Mouse (Mus musculus): ENCODE measurements around the gene Ctnna3.

The Ctnna3 gene

GRCm38 (mm10) chr10:64870888-64871287 is 1441.0 kb downstream of the Ctnna3 start:
- no peak for DNase-seq (ENCODE audit: low read depth, low spot score)

GRCm38 (mm10) chr10:64876506-64876905 is 1446.6 kb downstream of the Ctnna3 start:
- no peak for DNase-seq (ENCODE audit: low read depth, low spot score)

GRCm38 (mm10) chr10:64879860-64880259 is 1450.0 kb downstream of the Ctnna3 start:
- no peak for DNase-seq (ENCODE audit: low read depth, low spot score)

GRCm38 (mm10) chr10:64886946-64887345 is 1457.0 kb downstream of the Ctnna3 start:
- no peak for DNase-seq (ENCODE audit: low read depth, low spot score)

- DNase-seq (ENCODE audit: low read depth, low spot score), result no peak
Measured at GRCm38 (mm10) chr10:64892458-64892857, 1462.6 kb downstream of the Ctnna3 start.

GRCm38 (mm10) chr10:64898739-64899138 is 1468.8 kb downstream of the Ctnna3 start:
- DNase-seq (ENCODE audit: low read depth, low spot score), result no peak

DNA sequence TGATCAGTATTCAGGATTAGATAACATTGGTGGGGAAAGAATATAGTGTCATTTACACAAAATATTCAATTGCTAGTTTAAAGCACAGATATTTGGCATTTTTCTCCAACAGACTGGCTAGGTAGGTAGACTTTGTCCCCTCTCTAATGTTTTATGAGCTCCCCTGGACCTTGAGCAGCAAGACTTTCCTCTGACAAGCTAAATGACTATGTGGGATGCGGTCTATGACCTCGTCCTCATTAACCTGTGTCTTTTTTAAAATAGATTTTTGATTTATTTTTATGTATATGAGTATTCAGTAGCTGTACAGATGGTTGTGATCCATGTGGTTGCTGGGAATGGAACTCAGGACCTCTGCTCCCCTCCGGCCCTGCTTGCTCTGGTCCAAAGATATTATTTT is 1471.8 kb downstream of the Ctnna3 start:
- DNase-seq (ENCODE audit: low read depth, low spot score), result no peak

DNA sequence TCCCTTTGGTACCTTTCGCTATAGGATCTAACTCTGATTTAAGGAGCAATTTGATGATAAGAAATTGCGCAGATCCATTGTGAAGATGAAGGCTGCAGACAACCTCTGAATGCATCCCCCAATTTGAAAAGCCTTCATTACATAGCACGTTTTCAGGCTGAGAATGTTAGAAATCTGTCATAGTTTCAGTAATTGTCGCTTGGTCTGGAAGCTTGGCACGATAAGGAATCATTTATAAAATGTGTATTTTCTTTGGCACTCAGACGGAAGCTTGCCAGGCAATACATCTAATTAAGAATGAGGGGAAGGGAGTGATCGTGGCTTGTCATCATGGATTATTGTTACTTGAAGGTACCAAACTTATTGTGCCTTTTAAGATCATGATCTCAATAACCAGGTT is 1511.1 kb downstream of the Ctnna3 start:
- DNase-seq (ENCODE audit: low read depth, low spot score), result no peak

DNA sequence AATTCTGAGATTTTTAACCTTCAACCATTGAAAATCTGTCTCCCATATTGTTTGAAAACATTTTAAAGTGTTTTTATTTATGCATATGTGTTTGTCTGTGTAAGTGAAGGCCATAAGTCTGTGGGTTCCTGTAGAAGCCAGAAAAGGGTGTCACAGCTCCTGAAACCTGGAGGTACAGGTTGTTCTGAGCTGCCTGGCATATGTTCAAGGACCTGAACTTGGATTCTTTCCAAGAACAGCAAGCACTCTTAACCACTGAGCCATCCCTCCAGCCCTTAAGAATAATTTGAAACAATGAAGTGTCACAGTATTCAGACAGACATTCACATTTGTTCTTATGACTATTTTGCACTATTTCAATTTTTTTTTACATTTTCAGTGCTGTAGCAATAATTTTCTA is 1528.5 kb downstream of the Ctnna3 start:
- no peak for DNase-seq (ENCODE audit: low read depth, low spot score)

- no peak for DNase-seq (ENCODE audit: low read depth, low spot score)
Measured at GRCm38 (mm10) chr10:64992871-64993270, 1563.0 kb downstream of the Ctnna3 start.

GRCm38 (mm10) chr10:65013525-65013924 is 1583.6 kb downstream of the Ctnna3 start:
- DNase-seq (ENCODE audit: low read depth, low spot score), result no peak

- no peak for DNase-seq (ENCODE audit: low read depth, low spot score)
Measured at GRCm38 (mm10) chr10:65022667-65023066, 1592.8 kb downstream of the Ctnna3 start.

- peak; percentile 41 for DNase-seq (ENCODE audit: low read depth, low spot score)
Measured at GRCm38 (mm10) chr10:65033516-65033915, 1603.6 kb downstream of the Ctnna3 start.

Data from ES-CJ7 (cell line).